Mouse (Mus musculus): ENCODE data around the gene Ly86.

Gene Ly86

DNA sequence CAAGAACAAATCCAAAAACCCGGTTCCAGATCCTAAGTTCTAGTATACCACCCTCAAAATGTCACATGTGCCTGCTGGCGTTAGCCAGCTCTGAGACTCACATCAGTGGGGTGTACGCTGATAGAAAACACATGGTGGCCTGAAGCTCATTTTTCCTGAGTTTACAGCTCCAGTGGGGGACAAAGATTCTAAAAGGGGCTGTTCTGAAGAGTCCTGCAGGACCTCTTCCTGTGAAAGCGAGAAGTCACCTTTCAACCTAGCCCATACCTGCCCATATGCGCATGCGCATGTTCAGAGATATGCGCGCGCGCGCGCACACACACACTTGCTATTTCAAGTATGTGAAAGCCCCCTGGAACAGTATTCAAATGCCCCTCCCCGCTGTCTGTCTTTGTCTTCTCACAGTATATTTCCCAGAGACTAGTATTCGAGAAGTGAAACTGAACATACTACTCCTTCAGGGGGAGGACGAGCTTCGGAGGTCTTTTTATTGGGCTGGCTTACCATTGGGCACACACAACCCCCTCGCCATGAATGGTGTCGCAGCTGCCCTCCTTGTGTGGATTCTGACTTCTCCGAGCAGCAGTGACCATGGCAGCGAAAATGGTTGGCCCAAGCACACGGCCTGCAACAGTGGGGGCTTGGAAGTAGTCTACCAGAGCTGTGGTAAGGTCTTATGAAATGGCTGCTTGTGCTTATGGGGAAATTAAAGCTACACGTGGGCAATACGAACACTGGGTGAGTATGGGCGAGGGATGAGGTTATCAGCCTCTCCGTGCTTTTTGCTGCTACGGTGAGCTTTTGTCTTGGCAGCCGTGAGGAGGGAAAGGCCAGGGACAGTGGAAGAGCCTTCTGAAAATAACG is at the start of gene Ly86:
Ly86 (plus strand) TSS at position 300 of the 864 bp plus-strand sequence.
- DNase-seq (ENCODE audit: extremely low spot score, low spot score): no peak

DNA sequence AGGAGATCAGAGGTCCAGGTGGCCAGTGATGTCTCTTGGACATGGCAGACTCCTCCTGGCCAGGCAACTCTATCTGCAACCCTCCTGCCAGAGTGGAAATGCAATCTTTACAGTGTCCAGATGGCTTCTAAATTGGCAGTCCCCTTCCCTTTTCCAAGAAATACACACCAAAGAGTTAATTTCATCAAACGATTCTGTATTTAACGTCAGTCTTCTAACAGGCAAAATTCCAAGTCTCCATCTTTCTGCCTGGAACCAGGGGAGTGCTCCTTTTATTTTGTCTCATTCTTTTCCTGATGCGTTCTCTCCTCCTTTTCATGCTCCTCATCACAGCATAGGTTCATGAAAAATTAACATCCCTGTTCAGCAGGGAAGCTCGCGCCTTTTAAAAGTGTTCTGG is 47.1 kb upstream of the Ly86 start:
- DNase-seq (ENCODE audit: extremely low spot score, low spot score): no peak

DNA sequence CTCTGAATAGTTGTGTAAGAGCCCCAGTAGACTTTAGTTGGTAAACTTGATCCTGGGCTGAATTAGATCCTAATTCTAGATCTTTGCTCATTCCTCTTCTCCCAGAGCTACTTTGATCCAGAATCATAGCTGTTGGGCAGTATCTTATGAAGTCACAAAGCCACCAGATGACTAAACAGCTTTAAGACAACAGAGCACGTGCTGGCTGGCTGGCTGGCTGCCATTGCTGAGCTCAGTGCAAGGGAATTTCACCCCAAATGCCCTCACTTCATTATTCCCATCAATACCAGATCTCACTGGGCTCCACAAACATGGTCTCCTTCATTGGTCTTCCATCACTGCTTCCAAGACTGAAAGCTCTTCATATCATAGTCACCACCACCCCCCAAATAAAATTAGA is 46.2 kb upstream of the Ly86 start:
- DNase-seq (ENCODE audit: extremely low spot score, low spot score): no peak

DNA sequence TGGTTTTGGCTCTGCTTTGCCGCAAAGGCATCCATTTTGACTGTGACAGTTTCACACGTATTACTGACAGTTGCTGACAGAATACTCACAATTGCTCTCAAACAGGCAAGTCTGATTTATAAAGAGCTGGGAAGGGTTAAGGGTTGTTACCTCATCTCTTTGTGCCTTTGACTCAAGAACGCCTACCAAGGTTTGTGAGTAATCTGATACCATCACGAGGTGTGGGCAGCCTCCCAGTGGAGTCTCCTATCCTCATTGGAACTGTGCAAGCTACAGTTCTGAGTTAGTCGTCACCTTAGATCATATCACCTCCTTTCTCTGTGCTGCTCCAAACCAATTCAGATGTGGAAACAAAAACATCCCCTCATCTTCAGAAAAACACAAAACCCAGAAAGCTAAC is 42.1 kb upstream of the Ly86 start:
- DNase-seq (ENCODE audit: extremely low spot score, low spot score): no peak

DNA sequence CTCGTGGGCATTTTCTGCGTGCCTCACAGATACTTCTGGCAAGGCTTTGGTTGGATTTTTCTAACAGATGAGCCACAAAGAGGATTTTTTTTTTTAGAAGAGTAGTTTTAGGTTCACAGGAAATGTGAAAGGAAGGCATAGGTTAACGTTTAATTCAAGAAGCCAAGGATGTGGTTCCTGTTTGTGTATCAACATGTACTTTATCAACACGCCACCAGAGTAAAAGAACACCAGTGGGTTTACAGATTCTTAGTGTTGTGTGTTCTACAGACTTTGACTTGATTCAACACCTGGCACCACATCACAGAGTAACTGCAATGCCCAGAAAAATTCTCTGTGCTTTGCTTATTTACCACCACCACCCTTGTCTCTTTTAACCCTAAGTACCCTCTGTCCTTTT is 37.0 kb upstream of the Ly86 start:
- no peak for DNase-seq (ENCODE audit: extremely low spot score, low spot score)

DNA sequence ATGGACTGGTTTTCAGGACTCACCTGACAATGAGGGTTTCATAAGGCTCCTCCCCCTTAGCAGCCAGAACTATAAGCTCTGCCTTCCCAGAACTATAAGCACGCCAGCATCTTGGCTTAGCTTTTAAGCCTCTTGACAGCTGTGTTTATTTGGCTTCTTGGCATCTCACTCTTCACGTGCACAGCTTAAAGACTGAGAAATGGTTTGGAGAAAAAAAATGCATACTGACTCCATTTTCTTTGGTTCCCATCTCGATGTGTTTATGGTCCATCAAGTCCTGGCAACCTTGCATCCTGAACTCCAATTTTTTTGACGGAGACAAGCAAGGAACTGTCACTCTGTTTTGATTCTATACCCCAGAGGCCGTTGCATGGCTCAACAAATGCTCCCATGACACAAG is 35.7 kb upstream of the Ly86 start:
- no peak for DNase-seq (ENCODE audit: extremely low spot score, low spot score)

DNA sequence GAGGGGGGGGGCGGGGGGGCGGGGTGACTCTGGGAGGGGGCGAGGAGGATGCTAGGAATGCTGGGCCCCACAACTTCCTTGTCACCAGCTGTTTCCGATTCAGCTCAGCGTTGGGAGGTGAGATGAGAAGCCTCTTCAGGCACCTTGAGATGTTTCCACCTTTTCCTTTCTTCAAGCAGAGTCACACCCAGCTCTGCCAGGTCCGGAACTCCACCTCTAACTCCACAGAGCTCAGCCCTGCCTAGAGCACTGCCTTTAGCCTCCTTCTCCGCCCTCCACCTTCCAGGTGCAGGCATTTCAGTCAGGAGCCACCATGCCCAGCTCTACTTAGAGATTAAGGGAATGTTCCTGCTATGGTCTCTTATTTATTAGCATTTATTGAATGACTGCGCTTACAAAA is 34.7 kb upstream of the Ly86 start:
- DNase-seq (ENCODE audit: extremely low spot score, low spot score): no peak

DNA sequence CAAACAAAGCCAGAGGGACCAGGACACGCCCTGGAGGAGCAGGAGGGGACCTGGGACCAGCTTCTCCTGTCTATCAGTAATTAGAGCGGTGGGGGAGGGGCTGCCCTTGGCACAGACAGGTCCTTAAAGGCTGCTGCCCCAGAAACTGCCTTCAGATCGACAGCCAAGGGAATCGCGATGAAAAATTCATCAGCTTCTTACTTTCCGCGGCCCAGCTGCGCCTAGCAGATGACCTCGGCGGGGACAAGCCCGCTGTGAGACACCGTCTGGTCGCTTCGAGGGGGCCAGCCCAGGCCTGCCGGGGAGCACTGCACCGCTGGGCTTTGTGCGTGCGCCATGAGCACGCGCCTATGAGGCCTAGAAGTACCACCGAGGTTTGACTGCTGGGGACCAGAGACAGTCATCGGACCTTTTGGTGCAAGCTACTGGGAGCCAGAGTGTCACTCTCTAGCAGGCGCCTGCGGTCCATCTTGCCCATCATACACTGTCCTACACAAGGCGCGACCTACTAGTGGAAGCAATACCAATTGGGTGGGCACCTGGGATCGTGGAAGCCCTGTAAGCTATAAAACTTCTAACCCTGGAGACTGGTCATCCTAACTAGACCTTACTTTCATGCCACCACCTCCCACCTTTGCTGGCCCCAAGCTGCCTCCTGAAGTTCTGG is 33.3 kb upstream of the Ly86 start:
- DNase-seq (ENCODE audit: extremely low spot score, low spot score): peak; percentile 67

DNA sequence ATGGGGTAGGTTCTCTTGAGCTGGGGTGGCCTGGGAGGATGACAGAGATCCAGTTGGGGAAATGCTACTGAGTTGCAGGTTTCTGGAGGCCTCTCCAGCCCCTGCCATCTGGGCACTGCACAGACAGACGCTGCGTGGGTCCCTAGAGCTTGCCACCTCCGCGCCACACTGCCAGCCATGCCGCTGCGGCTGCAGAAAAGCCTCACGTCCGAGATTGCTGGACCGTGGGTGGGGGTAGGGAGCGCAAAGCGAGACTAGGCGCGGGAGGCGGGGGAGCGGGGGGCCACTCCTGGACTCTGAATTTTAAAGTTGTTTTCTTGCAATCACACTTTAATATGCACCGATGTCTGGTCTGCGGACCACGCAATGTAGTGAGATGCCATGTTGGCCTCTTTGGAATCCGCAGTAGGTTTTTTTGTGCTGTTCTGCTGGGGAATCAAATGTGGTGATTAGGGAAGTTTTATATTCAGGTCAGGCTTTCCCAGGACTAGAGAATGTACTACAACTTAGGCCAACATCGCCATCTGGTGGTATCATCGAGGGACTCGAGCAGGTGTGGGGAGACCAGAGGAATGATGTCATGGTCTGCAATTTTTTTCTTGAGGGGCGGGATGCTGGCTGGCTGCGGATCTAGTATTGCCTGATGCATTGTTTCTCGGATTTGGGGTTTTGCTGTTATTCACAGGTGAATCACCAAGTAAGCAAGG is 32.6 kb upstream of the Ly86 start:
- DNase-seq (ENCODE audit: extremely low spot score, low spot score): peak; percentile 90

DNA sequence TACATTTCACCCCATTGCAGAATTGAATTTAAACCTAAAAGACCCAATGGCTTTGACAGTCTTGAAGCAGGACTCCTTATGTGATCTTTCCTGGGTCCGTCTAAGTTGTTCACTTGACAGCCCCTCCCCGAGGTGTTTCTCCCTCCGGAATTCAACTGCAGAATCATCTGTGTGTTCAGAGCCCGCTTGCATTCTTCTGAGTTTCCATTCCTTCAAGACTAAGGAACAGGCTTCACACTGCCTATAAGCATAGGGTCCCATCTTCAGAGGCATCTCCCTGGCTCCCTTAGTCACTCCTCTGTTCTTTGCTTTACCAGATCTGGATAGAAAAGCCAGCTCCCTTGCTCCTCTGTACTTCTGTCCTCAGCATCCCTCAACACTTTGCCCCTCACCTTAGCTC is 32.1 kb upstream of the Ly86 start:
- no peak for DNase-seq (ENCODE audit: extremely low spot score, low spot score)

DNA sequence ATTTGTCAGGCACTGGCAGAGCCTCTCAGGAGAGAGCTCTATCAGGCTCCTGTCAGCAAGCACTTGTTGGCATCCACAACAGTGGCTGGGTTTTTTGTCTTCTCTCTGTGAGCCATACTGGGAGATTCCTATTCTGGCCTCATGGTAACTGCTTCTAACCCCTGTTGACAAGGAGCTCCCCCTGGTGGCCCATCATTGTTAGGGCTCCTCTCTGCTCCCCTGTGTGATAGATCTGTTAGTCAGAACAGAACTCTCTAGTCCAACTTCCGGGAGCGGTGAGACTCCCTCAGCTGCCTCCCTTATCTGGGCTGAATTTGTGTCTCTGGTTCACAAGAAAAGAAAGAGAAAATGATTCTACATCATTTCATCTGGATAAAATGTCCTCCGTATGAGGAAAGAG is 19.5 kb upstream of the Ly86 start:
- peak; percentile 40 for DNase-seq (ENCODE audit: extremely low spot score, low spot score)

DNA sequence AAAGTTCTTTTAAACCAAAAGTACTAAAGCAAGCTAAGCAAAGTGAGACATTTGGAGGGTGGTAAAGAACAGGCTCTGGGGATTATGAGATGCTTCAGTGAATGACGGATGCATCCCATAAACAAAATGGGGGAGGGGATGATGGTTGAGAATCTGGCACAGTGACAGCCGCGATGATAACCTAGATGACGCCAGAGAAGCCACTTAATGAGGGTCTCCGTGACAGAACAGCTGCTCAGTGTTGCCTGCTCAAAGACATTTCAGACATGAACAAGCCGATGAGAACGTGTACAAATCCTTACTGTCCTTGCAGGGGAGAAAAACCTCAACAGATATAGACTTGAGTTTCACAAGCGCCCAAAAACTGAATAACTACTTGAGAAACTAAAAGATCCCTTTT is 15.3 kb upstream of the Ly86 start:
- DNase-seq (ENCODE audit: extremely low spot score, low spot score): no peak

DNA sequence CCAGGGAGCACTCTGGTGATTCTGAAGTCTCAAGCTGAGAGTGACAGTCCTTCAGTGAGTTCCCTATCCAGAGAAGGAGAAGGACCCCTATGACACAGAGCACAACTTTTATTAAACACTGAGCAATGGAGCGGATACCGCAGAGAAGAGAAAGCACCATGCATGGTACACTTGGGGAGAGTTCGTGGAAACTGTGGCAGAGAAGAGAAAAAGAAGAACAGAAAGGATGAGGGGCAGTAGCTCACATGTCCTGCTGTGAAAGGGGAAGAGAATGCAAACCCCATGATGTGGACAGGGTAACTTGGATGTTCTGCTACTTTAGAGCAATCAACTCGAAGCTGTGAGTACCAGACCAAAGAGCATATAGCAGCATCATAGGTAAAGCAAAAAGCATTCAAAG is 14.0 kb upstream of the Ly86 start:
- no peak for DNase-seq (ENCODE audit: extremely low spot score, low spot score)

DNA sequence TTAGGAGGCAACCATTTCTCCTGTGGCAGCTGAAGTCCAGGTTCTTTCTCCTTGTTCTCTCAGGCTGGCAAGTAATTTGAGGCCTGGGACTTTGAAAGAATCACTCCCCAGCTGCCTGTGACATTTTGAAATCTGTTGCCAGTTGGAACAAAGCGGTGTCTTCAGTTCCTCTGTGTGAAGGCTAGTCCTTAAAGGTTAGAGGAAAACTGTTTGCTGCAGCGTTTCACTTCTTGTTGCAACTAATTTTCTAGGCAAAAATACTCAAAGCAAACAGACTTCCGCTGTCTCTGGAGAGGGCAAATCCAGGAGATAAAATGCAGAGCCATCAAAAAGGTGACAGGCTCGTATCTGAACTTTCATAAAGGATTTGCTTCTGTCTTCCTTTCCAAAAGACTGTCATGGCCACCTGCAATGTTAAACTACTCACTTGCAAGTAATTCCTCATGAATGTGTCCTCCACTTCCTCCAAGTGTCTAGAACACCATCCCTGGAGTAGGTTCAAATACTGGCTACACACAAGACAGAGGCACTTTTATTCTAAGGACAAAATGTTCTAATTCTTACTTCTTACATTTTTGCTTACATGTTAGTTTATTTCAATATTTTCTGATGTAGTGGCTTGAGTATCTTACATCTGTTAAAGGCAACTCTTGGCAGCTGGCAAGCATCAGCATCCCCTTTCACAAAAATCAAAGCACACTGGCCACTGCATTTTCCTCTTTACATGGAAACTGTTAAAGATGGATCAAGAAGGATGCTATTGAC is 12.0 kb upstream of the Ly86 start:
- no peak for DNase-seq (ENCODE audit: extremely low spot score, low spot score)

DNA sequence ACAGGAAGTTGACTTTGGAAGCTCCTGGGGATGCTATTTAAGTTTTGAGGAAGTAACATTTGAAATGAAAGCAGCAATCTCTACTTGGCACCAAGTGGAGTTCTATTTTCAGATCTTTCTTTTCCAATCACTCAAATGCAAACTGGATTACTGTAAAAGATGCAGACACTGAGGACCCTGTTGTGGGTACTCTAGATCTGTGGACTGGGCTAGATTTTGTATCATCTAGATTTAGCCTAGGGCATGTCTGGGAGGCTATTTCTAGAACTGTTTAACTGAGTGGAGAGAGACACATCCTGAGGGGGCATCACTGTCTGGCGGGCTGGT is 11.5 kb upstream of the Ly86 start:
- DNase-seq (ENCODE audit: extremely low spot score, low spot score): no peak

DNA sequence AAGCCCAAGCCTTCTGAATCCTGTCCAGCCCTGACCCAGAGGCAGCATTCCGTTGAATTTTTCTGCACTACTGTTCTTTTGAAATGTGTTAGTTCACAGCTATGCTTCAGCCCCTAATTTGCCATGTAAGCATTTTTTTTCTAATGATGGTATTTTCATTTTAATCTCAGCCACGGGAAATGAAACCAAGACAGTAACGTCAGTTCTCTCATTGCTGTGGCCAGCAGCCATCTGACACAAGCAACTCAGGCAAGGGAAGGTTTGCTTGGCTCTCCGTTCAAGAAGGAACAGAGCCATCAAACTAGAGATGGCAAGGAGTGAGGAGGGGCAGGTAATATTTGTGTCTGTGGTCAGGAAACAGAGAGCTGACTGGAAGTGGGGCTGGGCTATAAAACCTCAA is 7.7 kb upstream of the Ly86 start:
- DNase-seq (ENCODE audit: extremely low spot score, low spot score): no peak

DNA sequence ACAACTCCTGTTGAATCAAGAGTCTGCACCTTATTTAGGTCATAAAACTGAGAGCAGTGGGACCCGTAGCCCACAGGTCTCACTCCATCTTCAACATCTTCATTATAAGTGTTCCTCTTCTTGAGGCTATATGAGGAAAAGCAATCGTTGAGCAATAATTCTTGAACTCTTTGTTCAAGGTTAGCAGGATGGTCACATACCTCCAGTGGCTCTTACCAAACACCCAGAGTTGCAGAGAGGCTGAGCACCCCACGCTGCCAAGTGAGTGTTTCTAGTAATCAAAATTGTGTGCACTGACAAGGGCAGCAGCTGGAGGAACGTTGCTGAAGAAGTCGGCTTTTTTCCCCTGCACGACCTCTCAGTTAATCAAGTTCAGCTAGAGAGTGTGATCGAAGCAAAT is 7.1 kb upstream of the Ly86 start:
- no peak for DNase-seq (ENCODE audit: extremely low spot score, low spot score)

DNA sequence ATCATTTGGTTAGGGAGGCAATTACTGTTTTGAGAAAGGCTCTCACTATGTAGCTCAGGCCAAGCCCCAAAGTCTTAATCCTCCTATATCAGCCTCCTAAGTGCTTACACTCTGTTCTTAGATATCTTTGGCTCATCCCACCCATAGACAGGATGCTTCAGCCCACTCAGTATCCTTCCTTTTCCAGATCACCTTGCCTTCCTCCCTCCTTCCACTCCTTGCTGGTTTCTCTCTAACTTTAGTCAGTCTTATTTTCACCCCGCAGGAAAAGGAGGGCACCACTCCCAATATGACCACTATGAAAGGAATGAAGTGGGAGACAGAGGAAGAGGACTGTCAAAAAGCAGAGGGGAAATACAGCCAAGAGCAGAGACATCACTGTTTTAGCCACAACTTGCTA is 2.2 kb upstream of the Ly86 start:
- DNase-seq (ENCODE audit: extremely low spot score, low spot score): no peak

DNA sequence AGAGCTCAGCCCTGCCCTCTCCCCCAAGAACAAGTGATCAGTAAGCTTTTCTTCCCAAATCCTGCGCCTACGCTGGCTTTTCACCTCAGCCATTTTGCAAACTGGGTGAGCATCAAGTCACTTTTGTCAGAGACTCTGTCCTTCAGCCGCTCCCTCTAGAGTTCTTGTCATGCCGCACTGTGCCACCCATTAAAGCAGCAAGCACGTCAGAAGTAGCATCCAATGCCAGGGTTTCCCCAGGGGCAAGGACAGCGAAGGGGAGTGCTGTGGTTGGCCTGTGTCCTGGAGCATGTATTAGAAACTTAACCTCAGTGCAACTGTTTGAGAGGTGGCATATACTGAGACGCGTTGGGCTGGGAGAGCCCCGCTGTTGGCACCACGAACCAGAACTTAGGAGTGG is 815 bp downstream of the Ly86 start:
- DNase-seq (ENCODE audit: extremely low spot score, low spot score): no peak

DNA sequence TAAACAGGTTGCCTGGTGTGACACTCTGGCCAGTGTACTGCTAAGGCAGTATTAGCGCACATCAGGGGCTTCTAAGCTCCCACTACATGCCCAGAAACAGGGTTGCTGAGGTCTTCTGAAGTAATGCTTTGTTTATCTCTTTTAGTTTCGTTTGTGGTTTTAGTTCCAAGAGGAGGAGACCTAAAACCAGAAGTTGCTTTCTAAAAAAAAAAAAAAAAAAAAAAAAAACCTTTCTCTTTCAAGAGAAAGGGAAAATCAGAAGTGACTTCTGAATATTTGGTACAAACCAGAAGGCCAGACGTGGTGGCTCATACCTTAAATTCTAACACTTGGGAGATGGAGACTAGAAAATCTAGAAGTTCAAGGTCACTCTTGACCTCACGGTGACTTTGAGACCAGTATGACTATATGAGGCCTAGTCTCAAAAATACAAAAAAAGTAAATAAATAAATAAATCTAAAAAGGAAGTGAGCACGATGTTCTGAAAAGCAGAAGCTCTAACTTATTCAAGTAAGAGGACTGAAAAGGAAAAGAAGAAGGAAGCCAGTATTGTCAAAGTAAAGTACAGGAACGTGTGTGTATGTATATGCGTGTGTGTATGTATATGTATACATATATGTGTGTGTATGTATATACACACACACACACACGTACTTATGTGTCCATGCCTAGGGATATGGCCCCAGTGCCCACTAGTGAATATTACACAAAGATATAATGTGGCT is 3.0 kb downstream of the Ly86 start:
- DNase-seq (ENCODE audit: extremely low spot score, low spot score): no peak

DNA sequence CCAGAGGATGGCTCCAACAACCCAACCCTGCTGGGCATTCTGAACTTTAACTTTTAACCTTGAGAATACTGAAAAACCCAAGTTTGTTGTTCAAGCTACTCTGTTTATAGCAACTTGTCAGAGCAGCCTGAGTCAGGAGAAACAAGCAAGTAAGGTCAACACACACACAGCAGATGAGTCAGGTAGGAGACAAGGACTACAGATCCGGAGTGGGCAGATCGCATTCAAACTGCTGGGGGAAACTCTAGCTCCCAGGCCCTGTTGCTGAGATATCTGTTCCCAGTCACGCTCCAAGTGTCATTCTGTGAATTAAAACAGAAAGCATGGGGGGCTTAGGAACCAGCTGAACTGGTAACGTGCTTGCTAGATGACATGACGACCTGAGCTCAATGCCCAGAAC is 4.0 kb downstream of the Ly86 start:
- DNase-seq (ENCODE audit: extremely low spot score, low spot score): no peak
